Mouse (Mus musculus): ENCODE data around the gene Thop1. TPM values are rescaled to one million over a fixed set of nuclear protein-coding genes. Genes with fewer than 3 reads are reported as not detected.

The Thop1 gene
- polyA plus RNA-seq, 1 experiment from 2014 or later: 60.0 TPM

DNA sequence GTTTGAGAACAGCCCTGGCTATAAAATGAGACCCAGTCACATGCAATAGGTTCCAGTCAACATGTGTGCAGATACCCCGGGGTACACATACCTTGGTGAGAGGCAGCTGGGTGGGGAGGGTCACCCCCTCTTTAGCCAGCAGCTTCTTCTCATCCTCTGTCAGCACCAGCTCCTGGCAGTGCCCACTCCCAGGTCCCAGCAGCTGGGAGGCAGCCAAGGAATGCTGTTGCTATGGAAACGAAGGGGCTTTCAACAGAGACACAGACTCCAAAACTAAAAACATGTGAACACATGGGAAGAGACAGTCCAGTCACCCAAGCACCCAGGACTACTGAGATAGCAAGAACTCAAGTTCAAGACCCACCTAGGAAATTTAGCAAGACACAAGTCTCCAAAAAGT lies 19.4 kb downstream of the Thop1 start:
- H3K27me3 ChIP-seq: no peaks in the 10 kb centered on the region
- ATAC-seq (replicated peaks): peak; percentile 47
- H3K4me2 ChIP-seq (replicated peaks): no peak overlapping the region
- H3K4me1 ChIP-seq: peaks cover 8% of the 10 kb centered on the region
- no peak overlapping the region for H3K27ac ChIP-seq (replicated peaks)
- H3K4me3 ChIP-seq: no peak overlapping the region
- H3K9ac ChIP-seq (replicated peaks): no peak overlapping the region; the same call in 1 of the 2 replicates
- no peaks in the 10 kb centered on the region for H3K9me3 ChIP-seq
- whole genome bisulfite sequencing: 38% methylated on average over 2 of the region's 2 CpGs
- no peaks in the 10 kb centered on the region for H3K36me3 ChIP-seq

DNA sequence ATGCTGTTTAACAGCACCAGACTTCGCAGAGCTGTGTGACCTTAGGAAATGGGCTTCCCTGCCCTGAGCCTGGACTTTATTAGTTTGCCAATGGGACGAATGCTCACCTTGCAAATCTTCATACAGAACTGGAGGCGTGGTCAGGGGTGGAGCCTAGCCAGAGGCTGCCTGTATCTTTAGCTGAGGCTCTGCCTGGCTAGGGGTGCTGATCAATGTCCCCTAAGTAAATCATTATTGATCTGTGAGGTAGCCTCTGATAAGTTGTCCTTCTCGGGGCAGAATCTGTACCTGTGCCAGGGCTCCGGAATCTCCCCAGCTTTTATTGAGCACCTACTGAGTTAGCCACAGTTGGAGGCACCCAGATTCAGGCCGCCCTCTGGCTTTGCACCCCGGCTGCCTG lies 20.8 kb downstream of the Thop1 start:
- Histone ChIP-seq H3K27me3 (no peaks in the 10 kb centered on the region), H3K27ac (replicated peaks) (no peak overlapping the region), H3K4me2 (replicated peaks) (no peak overlapping the region), H3K4me3 (no peak overlapping the region), H3K9ac (replicated peaks) (no peak overlapping the region), H3K9me3 (no peaks in the 10 kb centered on the region), H3K4me1 (peaks cover 8% of the 10 kb centered on the region), H3K36me3 (no peaks in the 10 kb centered on the region)
- no peak for ATAC-seq (replicated peaks)
- WGBS: 75% methylated on average over 7 of the region's 7 CpGs

DNA sequence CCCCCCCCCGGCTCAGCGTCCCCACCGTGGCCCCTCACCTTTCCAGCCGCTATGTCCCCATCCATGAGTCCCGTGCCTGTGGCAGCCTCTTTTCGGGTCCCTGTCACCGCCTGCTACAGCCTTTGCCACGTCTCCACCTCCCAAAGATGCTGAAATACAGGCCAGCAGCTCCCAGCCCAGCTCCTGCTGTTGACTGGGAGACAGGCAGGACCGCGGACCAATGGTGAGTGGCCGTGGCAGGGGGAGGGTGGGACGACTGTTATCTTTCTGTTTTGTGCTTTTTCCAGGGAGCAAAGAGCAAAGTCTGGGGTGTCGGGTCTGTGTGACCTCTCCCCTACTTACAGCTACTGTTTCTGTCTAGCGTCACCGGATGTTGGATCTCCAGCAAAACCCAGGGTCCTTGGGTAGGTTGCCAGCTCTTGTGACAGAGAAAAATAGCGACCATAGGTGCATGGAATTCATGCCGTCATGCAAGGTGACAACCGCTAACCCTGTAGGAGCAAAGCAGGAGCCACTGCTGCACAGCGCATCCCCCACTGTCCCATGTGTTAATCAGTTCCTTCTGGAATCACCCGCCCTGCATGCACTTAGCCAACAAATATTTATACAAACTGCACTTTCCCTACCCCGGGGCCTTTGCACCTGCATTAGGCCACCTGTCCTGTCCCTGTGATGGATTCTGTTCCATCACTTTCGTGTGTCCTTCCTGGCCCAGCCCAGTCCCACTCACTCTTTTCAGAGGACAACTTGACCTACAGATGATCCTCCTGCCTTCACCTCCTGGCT lies 22.8 kb downstream of the Thop1 start:
- WGBS: 67% methylated on average over 22 of the region's 22 CpGs
- no peak overlapping the region for H3K9ac ChIP-seq (replicated peaks)
- no peak overlapping the region for H3K4me3 ChIP-seq
- peaks cover 8% of the 10 kb centered on the region for H3K4me1 ChIP-seq
- H3K9me3 ChIP-seq: no peaks in the 10 kb centered on the region
- H3K27ac ChIP-seq (replicated peaks): no peak overlapping the region
- no peaks in the 10 kb centered on the region for H3K36me3 ChIP-seq
- no peaks in the 10 kb centered on the region for H3K27me3 ChIP-seq
- no peak overlapping the region for H3K4me2 ChIP-seq (replicated peaks)
- ATAC-seq (replicated peaks): no peak

DNA sequence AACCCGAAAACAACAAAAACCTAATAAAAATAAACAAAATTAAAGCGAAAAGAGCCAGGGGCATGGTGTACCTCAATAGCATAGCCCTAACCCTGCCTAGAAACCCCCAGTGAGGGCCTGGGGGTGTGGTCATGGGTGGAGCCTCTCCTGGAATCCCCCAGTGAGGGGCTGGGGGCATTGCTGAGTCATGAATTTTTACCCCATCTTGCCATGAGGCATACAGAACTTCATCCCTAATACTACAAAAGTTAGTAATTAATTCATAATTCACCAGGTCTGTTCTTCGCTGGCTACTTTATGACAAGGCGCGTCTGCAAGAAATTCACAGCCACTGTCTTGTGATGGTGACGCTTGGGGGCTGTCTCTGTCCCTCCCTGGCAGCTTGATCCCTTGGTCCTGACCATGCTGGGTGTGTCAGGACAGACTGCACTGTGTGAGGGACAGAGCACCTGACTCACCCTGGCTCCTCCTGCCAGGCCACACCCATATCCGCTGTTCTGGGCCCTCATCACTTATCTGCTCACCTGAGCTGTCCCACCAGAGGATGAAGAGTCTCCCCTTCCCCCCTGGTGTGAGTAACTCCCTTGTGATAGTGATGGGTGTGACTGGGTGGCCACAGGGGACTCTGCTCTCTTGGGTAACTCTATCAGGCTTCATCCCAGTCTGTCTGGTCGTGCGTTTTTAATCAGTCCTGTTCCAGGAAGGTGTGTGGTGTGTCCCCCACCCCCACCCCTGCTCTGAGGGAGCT lies 25.3 kb downstream of the Thop1 start:
- no peak overlapping the region for H3K27ac ChIP-seq (replicated peaks)
- H3K36me3 ChIP-seq: no peaks in the 10 kb centered on the region
- no peaks in the 10 kb centered on the region for H3K27me3 ChIP-seq
- no peak overlapping the region for H3K4me3 ChIP-seq
- H3K9me3 ChIP-seq: no peaks in the 10 kb centered on the region
- H3K9ac ChIP-seq (replicated peaks): no peak overlapping the region
- no peak for ATAC-seq (replicated peaks)
- H3K4me1 ChIP-seq: no peaks in the 10 kb centered on the region
- 67% methylated on average over 9 of the region's 9 CpGs for WGBS
- H3K4me2 ChIP-seq (replicated peaks): no peak overlapping the region

DNA sequence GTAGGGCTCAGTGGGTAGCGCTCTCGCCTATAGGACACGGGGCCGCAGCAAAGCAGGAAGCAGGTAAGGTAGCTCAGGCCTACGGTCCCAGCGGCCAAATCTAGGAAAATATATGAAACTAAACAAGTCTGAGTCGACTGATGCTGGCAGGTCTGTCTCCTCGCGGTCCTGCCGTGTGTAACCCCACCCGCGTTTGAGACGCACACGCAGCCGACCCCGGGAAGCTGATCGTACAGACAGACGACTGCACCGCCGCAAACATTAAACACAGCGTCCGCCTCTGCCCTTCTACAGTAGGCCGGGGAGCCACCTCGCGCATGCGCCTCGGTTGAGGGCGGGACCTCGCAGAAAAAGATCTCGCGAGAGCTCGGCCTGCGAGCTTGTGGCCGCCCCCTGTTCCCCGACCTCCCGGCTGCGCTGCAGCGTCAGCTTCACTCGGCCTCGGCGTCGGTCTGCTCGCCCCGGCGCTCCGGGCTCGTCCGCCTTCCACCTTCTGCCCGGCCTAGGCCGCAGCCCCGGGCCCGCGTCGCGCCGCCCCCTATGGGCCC lies 35.8 kb downstream of the Thop1 start, which contains the start of gene Map2k2:
Gene Map2k2, plus strand, starts transcription at position 351 of the 548 bp plus-strand sequence.
- H3K9me3 ChIP-seq: no peaks in the 10 kb centered on the region
- no peaks in the 10 kb centered on the region for H3K27me3 ChIP-seq
- H3K9ac ChIP-seq (replicated peaks): peak within 1 kb of the TSS; percentile 100
- peak within 1 kb of the TSS; percentile 100 for H3K4me3 ChIP-seq
- H3K4me1 ChIP-seq: peaks cover 23% of the 10 kb centered on the region
- H3K4me2 ChIP-seq (replicated peaks): peak within 1 kb of the TSS; percentile 63
- WGBS: under 1% methylated on average over 56 of the region's 56 CpGs
- peak within 1 kb of the TSS; percentile 100 for H3K27ac ChIP-seq (replicated peaks)
- H3K36me3 ChIP-seq: peaks cover 21% of the 10 kb centered on the region
- peak; percentile 97 for ATAC-seq (replicated peaks)

DNA sequence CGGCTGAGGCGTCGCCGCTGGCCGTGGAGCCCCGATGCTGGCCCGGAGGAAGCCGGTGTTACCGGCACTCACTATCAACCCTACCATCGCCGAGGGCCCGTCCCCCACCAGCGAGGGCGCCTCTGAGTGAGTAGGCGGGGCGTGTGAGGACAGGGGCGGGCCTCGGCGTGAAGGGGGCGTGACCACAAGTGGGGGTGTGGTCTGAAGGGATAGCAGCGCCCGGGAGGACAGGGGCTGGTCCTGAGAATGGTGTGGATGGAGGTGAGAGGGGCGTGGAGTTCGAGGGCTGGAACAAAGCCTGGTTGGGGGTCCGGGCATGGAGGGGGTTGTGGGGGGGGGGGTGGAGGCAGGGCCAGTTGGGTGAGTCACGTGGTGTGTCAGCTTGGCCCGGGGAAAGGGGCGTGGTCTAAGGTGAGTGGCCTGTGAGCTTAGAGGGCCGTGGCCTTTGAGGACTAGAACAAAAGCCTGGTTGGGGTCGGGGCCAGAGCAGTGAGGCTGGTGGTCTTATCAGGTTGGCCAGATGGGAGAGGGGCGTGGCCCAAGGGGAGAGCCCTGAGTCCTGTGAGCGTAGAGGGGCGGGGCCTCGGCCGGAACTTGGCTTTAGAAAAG lies 36.4 kb downstream of the Thop1 start:
- Histone ChIP-seq H3K4me1 (peaks cover 23% of the 10 kb centered on the region), H3K27ac (replicated peaks) (peak overlapping the region; percentile 100), H3K4me2 (replicated peaks) (peak overlapping the region; percentile 63), H3K9me3 (no peaks in the 10 kb centered on the region), H3K27me3 (no peaks in the 10 kb centered on the region), H3K4me3 (peak overlapping the region; percentile 100), H3K9ac (replicated peaks) (peak overlapping the region; percentile 100), H3K36me3 (peaks cover 27% of the 10 kb centered on the region)
- 2% methylated on average over 35 of the region's 35 CpGs for WGBS
- ATAC-seq (replicated peaks): peak; percentile 87

DNA sequence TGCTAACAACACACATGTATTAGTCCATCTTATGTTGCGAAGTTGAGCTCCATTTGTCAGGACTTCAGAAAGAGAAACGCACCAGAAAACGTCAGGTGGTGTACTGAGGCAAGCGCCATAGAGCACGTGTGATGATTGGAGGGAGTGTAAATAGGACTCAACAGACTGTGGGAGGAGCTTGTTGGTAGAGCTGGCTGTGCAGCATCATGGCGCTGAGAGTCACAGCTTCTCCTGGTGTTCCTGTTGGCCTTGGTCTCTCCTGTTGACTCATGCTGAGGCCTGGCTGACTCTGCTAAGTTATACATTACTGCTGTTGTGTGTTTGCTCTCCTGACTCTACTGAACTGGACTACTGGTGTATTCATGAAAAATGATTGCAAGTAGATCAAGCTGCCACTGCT lies 43.1 kb downstream of the Thop1 start:
- H3K4me3 ChIP-seq: no peak overlapping the region
- 95% methylated on average over 6 of the region's 6 CpGs for WGBS
- no peak for ATAC-seq (replicated peaks)
- H3K27ac ChIP-seq (replicated peaks): no peak overlapping the region
- H3K9ac ChIP-seq (replicated peaks): no peak overlapping the region
- no peak overlapping the region for H3K4me2 ChIP-seq (replicated peaks)
- H3K36me3 ChIP-seq: peaks cover 79% of the 10 kb centered on the region
- no peaks in the 10 kb centered on the region for H3K4me1 ChIP-seq
- H3K27me3 ChIP-seq: no peaks in the 10 kb centered on the region
- H3K9me3 ChIP-seq: no peaks in the 10 kb centered on the region

DNA sequence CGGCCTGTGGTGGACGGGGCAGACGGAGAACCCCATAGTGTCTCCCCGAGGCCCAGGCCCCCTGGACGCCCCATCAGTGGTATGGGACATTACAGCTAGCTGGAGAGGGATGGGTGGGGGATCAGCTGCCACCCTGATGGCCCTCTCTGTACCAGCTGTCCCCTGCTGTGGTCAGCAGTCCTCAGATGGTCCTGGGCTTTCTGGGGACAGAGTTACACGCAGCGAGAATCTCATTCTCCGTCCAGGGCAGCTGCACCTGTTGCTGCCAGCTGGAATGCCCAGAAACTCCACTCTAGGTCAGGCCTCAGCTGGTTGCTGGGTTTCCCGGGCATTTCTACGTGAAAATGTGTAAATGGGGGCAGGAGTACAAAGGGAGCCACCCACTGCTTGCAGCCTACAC lies 49.8 kb downstream of the Thop1 start:
- Histone ChIP-seq H3K4me1 (no peaks in the 10 kb centered on the region), H3K9ac (replicated peaks) (no peak overlapping the region), H3K4me3 (no peak overlapping the region), H3K4me2 (replicated peaks) (no peak overlapping the region), H3K27ac (replicated peaks) (no peak overlapping the region), H3K27me3 (no peaks in the 10 kb centered on the region), H3K36me3 (peaks cover 94% of the 10 kb centered on the region), H3K9me3 (no peaks in the 10 kb centered on the region)
- WGBS: 91% methylated on average over 10 of the region's 10 CpGs
- no peak for ATAC-seq (replicated peaks)

DNA sequence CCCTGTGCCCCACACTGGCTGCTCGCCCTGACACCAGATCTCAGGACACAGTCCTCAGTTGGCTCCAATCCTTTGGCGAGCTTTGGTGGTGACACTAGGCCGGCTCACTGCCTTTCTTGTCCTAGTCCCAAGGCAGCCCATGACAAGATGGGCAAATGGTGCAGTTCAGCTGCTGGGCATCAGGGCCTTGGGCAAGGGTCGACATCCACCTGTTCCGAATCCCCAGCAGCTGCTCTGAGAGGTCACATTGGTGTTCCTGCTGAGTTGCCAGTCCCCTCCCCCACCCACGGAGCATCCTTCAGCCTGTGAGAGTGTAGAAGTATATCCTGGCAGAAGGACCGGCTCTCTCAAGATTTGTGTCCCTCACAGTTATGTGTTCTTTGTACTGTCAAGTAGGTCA lies 50.8 kb downstream of the Thop1 start:
- H3K4me2 ChIP-seq (replicated peaks): no peak overlapping the region
- ATAC-seq (replicated peaks): no peak
- no peaks in the 10 kb centered on the region for H3K27me3 ChIP-seq
- H3K4me3 ChIP-seq: no peak overlapping the region
- H3K27ac ChIP-seq (replicated peaks): no peak overlapping the region
- no peaks in the 10 kb centered on the region for H3K9me3 ChIP-seq
- H3K36me3 ChIP-seq: peaks cover 85% of the 10 kb centered on the region
- H3K4me1 ChIP-seq: no peaks in the 10 kb centered on the region
- no peak overlapping the region for H3K9ac ChIP-seq (replicated peaks)
- 82% methylated on average over 7 of the region's 7 CpGs for WGBS

DNA sequence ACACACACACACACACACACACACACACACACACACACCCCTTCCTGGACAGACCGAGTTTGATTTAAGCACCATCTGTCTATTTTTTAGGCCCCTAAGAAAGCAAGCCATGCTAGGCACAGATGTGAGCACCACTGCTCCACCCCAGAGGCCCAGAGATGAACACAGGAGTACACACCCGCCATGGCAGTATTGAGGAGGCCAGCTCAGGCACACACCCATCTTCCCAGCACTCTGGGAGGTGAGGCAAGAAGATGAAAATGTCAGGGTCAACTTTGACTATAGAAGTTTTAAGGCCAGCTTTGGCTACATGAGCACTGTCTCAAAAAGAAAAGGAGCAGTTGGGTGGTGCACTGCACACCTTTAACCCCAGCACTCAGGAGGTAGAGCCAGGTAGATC lies 53.1 kb downstream of the Thop1 start:
- WGBS: 82% methylated on average over 2 of the region's 2 CpGs
- Histone ChIP-seq H3K4me2 (replicated peaks) (no peak overlapping the region), H3K9ac (replicated peaks) (no peak overlapping the region), H3K36me3 (peaks cover 65% of the 10 kb centered on the region), H3K4me1 (no peaks in the 10 kb centered on the region), H3K9me3 (no peaks in the 10 kb centered on the region), H3K4me3 (no peak overlapping the region), H3K27me3 (peaks cover under 1% of the 10 kb centered on the region; the same call in 1 of the 2 replicates), H3K27ac (replicated peaks) (no peak overlapping the region)
- no peak for ATAC-seq (replicated peaks)

DNA sequence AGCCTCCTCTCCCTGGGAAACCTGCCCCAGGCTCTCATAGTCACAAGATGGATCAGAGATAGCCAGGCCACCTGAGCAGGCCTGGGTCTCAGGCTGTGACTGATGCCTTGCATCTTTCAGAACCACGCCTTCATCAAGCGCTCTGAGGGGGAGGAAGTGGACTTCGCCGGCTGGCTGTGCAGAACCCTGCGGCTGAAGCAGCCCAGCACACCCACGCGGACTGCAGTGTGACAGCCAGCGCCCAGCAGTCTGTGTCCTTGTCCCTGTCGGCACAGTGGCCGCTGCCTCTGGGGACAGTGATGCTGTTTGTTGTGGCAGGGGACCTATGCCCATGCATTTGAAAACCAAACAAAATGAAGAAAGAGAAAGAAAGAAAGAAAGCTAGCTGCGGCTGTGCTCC lies 53.7 kb downstream of the Thop1 start:
- Histone ChIP-seq H3K4me3 (no peak overlapping the region), H3K27ac (replicated peaks) (no peak overlapping the region), H3K9ac (replicated peaks) (no peak overlapping the region), H3K4me2 (replicated peaks) (no peak overlapping the region), H3K9me3 (no peaks in the 10 kb centered on the region), H3K27me3 (peaks cover 7% of the 10 kb centered on the region; the same call in 1 of the 2 replicates), H3K36me3 (peaks cover 61% of the 10 kb centered on the region), H3K4me1 (peaks cover under 1% of the 10 kb centered on the region; the same call in 1 of the 2 replicates)
- no peak for ATAC-seq (replicated peaks)
- WGBS: 82% methylated on average over 11 of the region's 11 CpGs

Data from forebrain, embryonic 15.5 days (tissue).